Comparison of ENCODE assay signal across 8 mouse cellular contexts in the genomic region with DNA sequence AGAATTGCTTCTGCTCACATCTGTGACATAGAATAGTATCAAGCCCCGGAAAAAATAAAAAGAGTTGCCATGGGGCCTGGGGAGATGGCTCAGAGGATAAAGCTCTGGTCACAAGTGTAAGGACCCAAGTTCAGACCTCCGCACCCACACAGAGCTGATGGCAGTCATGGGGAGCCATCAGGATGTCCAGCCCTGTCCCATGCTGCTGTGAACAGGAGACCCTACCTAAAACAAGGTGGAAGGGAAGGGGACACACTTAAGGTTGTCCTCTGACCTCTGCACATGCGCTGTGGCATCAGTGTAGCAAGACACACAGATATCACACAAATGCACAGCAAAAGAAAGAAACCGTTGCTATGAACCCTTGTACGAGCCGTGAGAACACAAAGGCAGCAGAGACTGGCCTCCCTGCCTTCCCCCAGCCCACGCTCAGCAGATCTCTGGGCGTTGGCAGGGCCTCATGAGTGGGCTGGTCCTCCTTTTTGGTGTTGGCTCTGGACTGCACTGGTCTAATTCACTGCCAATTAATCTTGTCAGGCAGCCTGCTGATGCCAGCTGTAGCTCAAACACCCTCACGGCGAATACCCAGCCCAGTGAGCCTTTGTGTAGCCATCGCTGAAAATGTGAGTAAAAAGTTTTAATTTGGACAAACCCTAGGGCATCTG. TPM values are rescaled to one million over a fixed set of nuclear protein-coding genes. Genes with fewer than 3 reads are reported as not detected.
DNase-seq lines count a peak whose midpoint lies in the region; ATAC-seq and TF ChIP-seq lines count a peak whose summit lies in the region.

No protein-coding gene starts in this region.

- no peaks in the 10 kb centered on the region for H3K9me3 ChIP-seq in intestine, embryonic 14.5 days (ENCODE audit: control insufficient read depth, low read length)
- no peaks in the 10 kb centered on the region for H3K9me3 ChIP-seq in intestine, postnatal 0 days (ENCODE audit: control insufficient read depth)
- no peaks in the 10 kb centered on the region for H3K9me3 ChIP-seq in stomach, embryonic 16.5 days (replicated peaks; ENCODE audit: control insufficient read depth, low read length)

- no peaks in the 10 kb centered on the region for H3K27me3 ChIP-seq in intestine, embryonic 14.5 days (replicated peaks; ENCODE audit: control insufficient read depth, insufficient read depth, low read length)
- H3K27me3 ChIP-seq in intestine, postnatal 0 days (replicated peaks; ENCODE audit: control insufficient read depth, insufficient read depth, low read length): no peaks in the 10 kb centered on the region
- H3K27me3 ChIP-seq in stomach, embryonic 16.5 days (ENCODE audit: control insufficient read depth, insufficient read depth, low read length): no peaks in the 10 kb centered on the region

- H3K9ac ChIP-seq in intestine, embryonic 14.5 days (ENCODE audit: low read length): no peak overlapping the region
- H3K9ac ChIP-seq in intestine, postnatal 0 days (ENCODE audit: low read depth, low read length): no peak overlapping the region
- no peak overlapping the region for H3K9ac ChIP-seq in stomach, embryonic 16.5 days (ENCODE audit: low read length)

- peak; percentile 71; the same call in 1 of the 2 replicates for ATAC-seq in intestine, embryonic 14.5 days (replicated peaks; ENCODE audit: low FRiP score, low TSS enrichment, low read depth)
- no peak for ATAC-seq in intestine, postnatal 0 days
- peak; percentile 81 for ATAC-seq in frontal cortex, adult (ENCODE audit: low TSS enrichment)
- peak; percentile 88; the same call in 1 of the 2 replicates for ATAC-seq in stomach, embryonic 16.5 days (ENCODE audit: insufficient read depth, low FRiP score)

- 63% methylated on average over 11 of the region's 11 CpGs for WGBS in intestine, embryonic 14.5 days
- WGBS in intestine, postnatal 0 days: 60% methylated on average over 11 of the region's 11 CpGs
- 50% methylated on average over 11 of the region's 11 CpGs for WGBS in stomach, embryonic 16.5 days

- no peak for TF ChIP-seq CTCF in intestine, postnatal 0 days (IDR thresholded peaks at IDR 0.05; ENCODE audit: low read depth)
- TF ChIP-seq CTCF in brain, embryonic 14.5 days (IDR thresholded peaks at IDR 0.05; ENCODE audit: borderline replicate concordance, extremely low read depth, insufficient read depth, insufficient read length): no peak

- TF ChIP-seq POLR2A in brain, embryonic 14.5 days (IDR thresholded peaks at IDR 0.05; ENCODE audit: borderline replicate concordance, extremely low read depth, insufficient read depth, insufficient read length, poor library complexity, severe bottlenecking): no peak

- no peak for DNase-seq in intestine, embryonic 14.5 days (ENCODE audit: low spot score)
- peak; percentile 94 for DNase-seq in brain, embryonic 14.5 days (ENCODE audit: low read depth)
- peak; percentile 42 to 61 for DNase-seq in kidney, postnatal 4 days
- peak; percentile 18 to 50 for DNase-seq in lung, postnatal 4 days
- no peak for DNase-seq in urinary bladder, postnatal 25 days (ENCODE audit: low spot score)

- H3K4me1 ChIP-seq in intestine, embryonic 14.5 days (replicated peaks; ENCODE audit: control insufficient read depth, insufficient read depth, low read length): no peaks in the 10 kb centered on the region
- H3K4me1 ChIP-seq in intestine, postnatal 0 days (replicated peaks; ENCODE audit: control insufficient read depth, insufficient read depth, low read length): no peaks in the 10 kb centered on the region
- peaks cover 4% of the 10 kb centered on the region; the same call in 1 of the 2 replicates for H3K4me1 ChIP-seq in stomach, embryonic 16.5 days (ENCODE audit: control insufficient read depth, insufficient read depth, low read length)

- no peak overlapping the region for H3K4me3 ChIP-seq in intestine, embryonic 14.5 days (ENCODE audit: low read depth, low read length)
- no peak overlapping the region for H3K4me3 ChIP-seq in intestine, postnatal 0 days (ENCODE audit: low read depth, low read length)
- H3K4me3 ChIP-seq in stomach, embryonic 16.5 days (replicated peaks; ENCODE audit: low read length): no peak overlapping the region

- H3K27ac ChIP-seq in intestine, embryonic 14.5 days (ENCODE audit: low read depth): no peak overlapping the region
- no peak overlapping the region for H3K27ac ChIP-seq in intestine, postnatal 0 days (ENCODE audit: low read depth, low read length)
- peak overlapping the region; percentile 50 for H3K27ac ChIP-seq in stomach, embryonic 16.5 days (ENCODE audit: low read length)

- no peaks in the 10 kb centered on the region for H3K36me3 ChIP-seq in intestine, embryonic 14.5 days (ENCODE audit: control insufficient read depth, insufficient read depth, low read length)
- H3K36me3 ChIP-seq in intestine, postnatal 0 days (ENCODE audit: control insufficient read depth, insufficient read depth): no peaks in the 10 kb centered on the region
- H3K36me3 ChIP-seq in stomach, embryonic 16.5 days (ENCODE audit: control insufficient read depth, insufficient read depth, low read length): no peaks in the 10 kb centered on the region

- H3K4me2 ChIP-seq in intestine, embryonic 14.5 days (ENCODE audit: low read length): no peak overlapping the region
- H3K4me2 ChIP-seq in intestine, postnatal 0 days (replicated peaks; ENCODE audit: low read depth): no peak overlapping the region
- no peak overlapping the region; the same call in 1 of the 2 replicates for H3K4me2 ChIP-seq in stomach, embryonic 16.5 days (ENCODE audit: low read depth, low read length)

RNA-seq across cellular contexts. Expression of a gene that starts 33.4 kb away (rescaled TPM):
- polyA plus RNA-seq in intestine, embryonic 14.5 days (2014; fragmentation: Nextera tagmentation; extraction: Ambion mirVana): 11.9 and 12.3 TPM in 2 replicates
- polyA plus RNA-seq in intestine, postnatal 0 days (2015; fragmentation: Nextera tagmentation; extraction: Ambion mirVana): 2.0 and 2.1 TPM in 2 replicates
- polyA plus RNA-seq in brain, embryonic 14.5 days (2012; rRNA removed): 19.9 and 25.6 TPM in 2 replicates
- 8.4 and 9.1 TPM in 2 replicates for polyA plus RNA-seq in stomach, embryonic 16.5 days (2015; fragmentation: Nextera tagmentation; extraction: Ambion mirVana)

Comparison
In these comparisons a context has a peak if more than half of its experiments do, and no peak if none do; other contexts are left out.
1. DNase-seq: peak in brain, embryonic 14.5 days (single experiment), kidney, postnatal 4 days (2 of 2) and lung, postnatal 4 days (2 of 2); none in intestine, embryonic 14.5 days (single experiment) and urinary bladder, postnatal 25 days (single experiment).